Mouse (Mus musculus): ENCODE measurements around the gene Tesc. TPM values are rescaled to one million over a fixed set of nuclear protein-coding genes. Genes with fewer than 3 reads are reported as not detected.

Gene Tesc
- polyA plus RNA-seq, 1 experiment, result not detected

DNA sequence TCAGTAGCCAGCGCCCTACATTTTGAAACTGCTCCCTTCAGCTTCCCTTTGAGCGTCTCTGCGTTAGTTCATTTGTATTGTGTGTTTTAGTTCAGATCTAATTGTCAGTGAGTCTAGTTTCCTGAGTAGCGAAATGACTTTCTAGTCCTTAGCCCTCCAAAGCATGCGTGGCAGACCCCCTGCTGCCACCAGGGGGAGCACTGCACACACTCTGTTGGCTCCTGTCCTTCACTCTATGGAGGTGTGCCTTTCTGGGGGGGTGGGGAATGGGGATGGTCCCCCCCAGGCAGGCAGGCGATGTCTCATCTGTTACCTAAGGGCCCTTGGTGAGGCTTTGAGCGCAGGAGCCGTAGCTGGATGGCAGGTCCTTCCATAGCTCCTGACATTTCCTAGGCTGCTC, 22.9 kb upstream of the Tesc start:
- 50% methylated on average over 8 of the region's 8 CpGs for WGBS
- Histone ChIP-seq H3K27ac (ENCODE audit: insufficient read depth, low read depth, low read length) (no peak overlapping the region), H3K4me1 (ENCODE audit: control insufficient read depth, insufficient read depth, low read length) (peaks cover 45% of the 10 kb centered on the region), H3K4me3 (ENCODE audit: insufficient read depth, low read depth, low read length) (no peak overlapping the region)
- TF ChIP-seq CTCF (IDR thresholded peaks at IDR 0.05; ENCODE audit: insufficient read depth, low read depth, low read length) (peak; percentile 77; the same call in 1 of the 2 replicates), POLR2A (IDR thresholded peaks at IDR 0.05; ENCODE audit: insufficient read depth, low read depth, low read length) (no peak)

DNA sequence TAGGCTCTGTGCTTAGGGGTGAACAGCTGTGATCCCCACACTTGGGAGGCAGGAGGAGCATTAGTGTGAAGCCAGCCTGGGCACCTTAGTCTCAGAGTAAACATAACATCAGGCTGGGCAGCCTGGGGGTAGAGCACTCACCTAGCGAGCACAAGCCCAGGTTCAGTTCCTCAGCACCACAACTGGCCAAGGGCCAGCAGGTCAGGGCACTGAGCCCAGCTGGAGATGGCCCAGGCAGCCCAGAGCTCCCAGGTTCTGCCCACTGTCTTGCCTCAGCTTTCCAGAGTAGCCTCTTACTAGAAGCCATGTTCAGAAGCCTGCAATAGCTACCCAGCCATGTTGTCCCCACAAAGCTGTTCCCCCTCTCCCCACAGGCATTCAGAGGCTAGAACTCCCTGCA, 21.8 kb upstream of the Tesc start:
- Histone ChIP-seq H3K27ac (ENCODE audit: insufficient read depth, low read depth, low read length) (no peak overlapping the region), H3K4me1 (ENCODE audit: control insufficient read depth, insufficient read depth, low read length) (peaks cover 43% of the 10 kb centered on the region), H3K4me3 (ENCODE audit: insufficient read depth, low read depth, low read length) (no peak overlapping the region)
- 71% methylated on average over 1 of the region's 1 CpGs for WGBS
- TF ChIP-seq CTCF (IDR thresholded peaks at IDR 0.05; ENCODE audit: insufficient read depth, low read depth, low read length), result no peak
- no peak for TF ChIP-seq POLR2A (IDR thresholded peaks at IDR 0.05; ENCODE audit: insufficient read depth, low read depth, low read length)

DNA sequence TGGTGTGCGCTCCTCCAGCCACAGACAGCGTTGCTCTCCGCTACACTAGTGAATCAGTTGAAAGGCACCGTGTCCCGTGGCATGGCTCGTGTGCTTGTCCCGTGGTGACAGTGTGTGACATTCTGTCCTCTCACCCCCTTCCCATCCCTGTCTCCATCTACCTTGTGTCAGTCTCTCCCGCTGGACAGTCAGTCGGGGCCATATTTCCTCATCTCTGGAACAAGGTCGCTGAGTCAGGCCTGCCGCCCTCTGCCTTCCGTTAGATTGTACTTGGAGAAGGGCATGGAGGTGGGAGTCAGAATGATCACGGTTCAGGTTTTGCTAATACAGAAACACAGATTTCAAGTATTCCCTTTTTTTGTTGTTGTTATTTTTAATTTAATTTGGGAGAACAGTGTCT, 19.2 kb upstream of the Tesc start:
- Histone ChIP-seq H3K27ac (ENCODE audit: insufficient read depth, low read depth, low read length) (no peak overlapping the region), H3K4me1 (ENCODE audit: control insufficient read depth, insufficient read depth, low read length) (peaks cover 39% of the 10 kb centered on the region), H3K4me3 (ENCODE audit: insufficient read depth, low read depth, low read length) (no peak overlapping the region)
- WGBS, result 87% methylated on average over 13 of the region's 13 CpGs
- TF ChIP-seq CTCF (IDR thresholded peaks at IDR 0.05; ENCODE audit: insufficient read depth, low read depth, low read length) (no peak), POLR2A (IDR thresholded peaks at IDR 0.05; ENCODE audit: insufficient read depth, low read depth, low read length) (no peak)

DNA sequence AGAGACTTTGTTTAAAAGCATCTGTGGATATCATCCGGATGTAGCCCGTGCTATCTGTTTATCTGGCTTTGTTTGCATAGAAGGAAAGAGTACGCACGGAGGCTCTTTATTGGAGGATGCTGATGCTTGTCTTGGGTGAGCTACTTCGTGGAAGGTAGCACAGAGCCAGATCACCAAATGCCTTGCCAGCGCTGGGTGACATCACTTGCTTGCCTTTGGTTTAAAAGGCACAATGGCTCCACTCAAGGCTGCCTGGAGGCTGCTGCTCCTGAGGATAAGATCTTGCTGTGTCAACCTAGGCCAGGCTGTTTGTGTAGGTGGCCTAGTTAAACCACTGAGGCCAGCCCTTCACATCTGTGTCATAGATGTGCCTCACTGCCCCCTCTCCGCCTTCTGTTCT, 16.7 kb upstream of the Tesc start:
- 79% methylated on average over 7 of the region's 7 CpGs for WGBS
- TF ChIP-seq POLR2A (IDR thresholded peaks at IDR 0.05; ENCODE audit: insufficient read depth, low read depth, low read length) (no peak), CTCF (IDR thresholded peaks at IDR 0.05; ENCODE audit: insufficient read depth, low read depth, low read length) (no peak)
- Histone ChIP-seq H3K4me1 (ENCODE audit: control insufficient read depth, insufficient read depth, low read length) (peaks cover 22% of the 10 kb centered on the region), H3K4me3 (ENCODE audit: insufficient read depth, low read depth, low read length) (no peak overlapping the region), H3K27ac (ENCODE audit: insufficient read depth, low read depth, low read length) (no peak overlapping the region)

DNA sequence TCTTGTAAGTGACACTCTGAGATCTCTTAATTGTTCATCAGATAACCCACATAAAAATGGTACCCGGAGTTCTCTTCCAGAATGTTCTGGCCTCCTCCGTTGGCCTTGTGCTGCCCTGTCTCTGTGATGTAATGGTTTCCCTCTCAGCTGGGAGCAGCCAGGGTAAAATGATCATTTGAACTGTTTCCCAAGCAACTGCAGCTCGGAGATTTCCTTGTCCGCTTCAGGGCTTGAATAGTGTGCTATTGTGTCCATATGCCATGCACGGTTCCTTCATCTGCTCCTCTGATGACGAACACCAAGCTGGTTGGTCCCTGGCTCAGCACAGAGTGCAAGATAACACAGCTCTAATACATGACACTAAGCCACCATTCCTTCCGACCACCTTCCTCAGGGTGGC, 15.7 kb upstream of the Tesc start:
- no peak for TF ChIP-seq POLR2A (IDR thresholded peaks at IDR 0.05; ENCODE audit: insufficient read depth, low read depth, low read length)
- TF ChIP-seq CTCF (IDR thresholded peaks at IDR 0.05; ENCODE audit: insufficient read depth, low read depth, low read length), result no peak
- 46% methylated on average over 7 of the region's 7 CpGs for WGBS
- no peak overlapping the region for H3K27ac ChIP-seq (ENCODE audit: insufficient read depth, low read depth, low read length)
- no peak overlapping the region for H3K4me3 ChIP-seq (ENCODE audit: insufficient read depth, low read depth, low read length)
- peaks cover 14% of the 10 kb centered on the region for H3K4me1 ChIP-seq (ENCODE audit: control insufficient read depth, insufficient read depth, low read length)

DNA sequence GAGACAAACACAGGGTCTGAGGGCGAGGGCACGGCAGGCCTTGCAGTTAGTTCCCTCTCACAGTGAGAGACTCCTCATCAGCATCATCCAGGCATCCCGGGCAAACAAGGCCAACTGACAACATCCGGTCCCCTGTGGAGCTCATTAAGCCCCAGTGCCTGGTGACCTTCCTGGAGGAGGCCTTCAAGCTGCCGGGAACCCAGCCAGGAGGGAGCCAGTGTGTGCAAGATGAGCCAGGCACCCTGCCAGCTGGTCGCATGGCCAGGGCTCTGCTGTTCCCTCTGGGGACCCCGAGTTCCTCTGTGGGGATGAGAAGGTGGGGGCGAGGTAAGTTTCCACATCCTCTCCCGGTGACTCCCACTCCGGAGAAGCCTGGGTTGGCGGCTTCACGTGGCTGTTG, 12.5 kb upstream of the Tesc start:
- 33% methylated on average over 12 of the region's 12 CpGs for WGBS
- no peak overlapping the region for H3K27ac ChIP-seq (ENCODE audit: insufficient read depth, low read depth, low read length)
- H3K4me1 ChIP-seq (ENCODE audit: control insufficient read depth, insufficient read depth, low read length), result peaks cover 14% of the 10 kb centered on the region; the same call in 1 of the 2 replicates
- TF ChIP-seq POLR2A (IDR thresholded peaks at IDR 0.05; ENCODE audit: insufficient read depth, low read depth, low read length), result no peak
- no peak for TF ChIP-seq CTCF (IDR thresholded peaks at IDR 0.05; ENCODE audit: insufficient read depth, low read depth, low read length)
- H3K4me3 ChIP-seq (ENCODE audit: insufficient read depth, low read depth, low read length), result no peak overlapping the region

DNA sequence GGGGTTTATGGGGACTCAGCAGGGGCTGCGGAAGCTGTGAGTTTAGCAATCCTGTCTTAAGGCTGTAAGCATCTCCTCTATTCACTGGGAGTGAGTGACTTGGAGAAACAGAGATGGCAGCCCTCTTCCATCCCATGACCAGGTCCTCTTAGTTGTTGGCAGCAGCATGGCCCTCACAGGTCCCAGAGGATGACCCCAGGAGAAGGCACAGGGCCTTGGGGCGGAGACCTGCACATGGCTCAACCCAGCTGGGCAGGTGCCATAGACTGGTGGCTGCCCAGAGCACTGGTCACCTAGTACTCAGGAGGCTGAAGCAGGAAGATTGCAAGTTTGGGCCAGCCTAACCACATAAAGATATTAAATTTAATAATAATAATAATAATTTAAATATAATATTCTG, 11.9 kb upstream of the Tesc start:
- no peak for TF ChIP-seq CTCF (IDR thresholded peaks at IDR 0.05; ENCODE audit: insufficient read depth, low read depth, low read length)
- TF ChIP-seq POLR2A (IDR thresholded peaks at IDR 0.05; ENCODE audit: insufficient read depth, low read depth, low read length), result no peak
- peaks cover 14% of the 10 kb centered on the region; the same call in 1 of the 2 replicates for H3K4me1 ChIP-seq (ENCODE audit: control insufficient read depth, insufficient read depth, low read length)
- 88% methylated on average over 2 of the region's 2 CpGs for WGBS
- no peak overlapping the region for H3K4me3 ChIP-seq (ENCODE audit: insufficient read depth, low read depth, low read length)
- no peak overlapping the region for H3K27ac ChIP-seq (ENCODE audit: insufficient read depth, low read depth, low read length)

DNA sequence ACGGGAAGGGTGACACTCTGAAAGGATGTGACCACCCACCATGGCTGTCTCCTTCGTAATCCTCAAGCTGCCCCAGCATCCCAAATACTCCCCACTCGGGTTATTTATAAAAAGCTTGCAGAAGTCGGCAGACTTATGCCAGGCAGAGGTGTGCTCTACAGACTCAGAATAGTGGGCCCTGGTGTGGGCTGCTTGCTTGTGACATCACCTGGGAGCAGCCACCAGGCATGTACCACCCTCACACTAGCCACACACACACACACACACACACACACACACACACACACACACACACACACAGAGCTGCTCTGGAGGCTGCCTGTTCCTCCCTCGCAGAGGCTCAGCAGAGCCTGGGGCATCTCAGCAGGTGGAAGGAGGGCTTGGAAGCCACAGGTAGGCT, 10.0 kb upstream of the Tesc start:
- TF ChIP-seq POLR2A (IDR thresholded peaks at IDR 0.05; ENCODE audit: insufficient read depth, low read depth, low read length), result no peak
- no peak for TF ChIP-seq CTCF (IDR thresholded peaks at IDR 0.05; ENCODE audit: insufficient read depth, low read depth, low read length)
- WGBS, result 46% methylated on average over 5 of the region's 5 CpGs

DNA sequence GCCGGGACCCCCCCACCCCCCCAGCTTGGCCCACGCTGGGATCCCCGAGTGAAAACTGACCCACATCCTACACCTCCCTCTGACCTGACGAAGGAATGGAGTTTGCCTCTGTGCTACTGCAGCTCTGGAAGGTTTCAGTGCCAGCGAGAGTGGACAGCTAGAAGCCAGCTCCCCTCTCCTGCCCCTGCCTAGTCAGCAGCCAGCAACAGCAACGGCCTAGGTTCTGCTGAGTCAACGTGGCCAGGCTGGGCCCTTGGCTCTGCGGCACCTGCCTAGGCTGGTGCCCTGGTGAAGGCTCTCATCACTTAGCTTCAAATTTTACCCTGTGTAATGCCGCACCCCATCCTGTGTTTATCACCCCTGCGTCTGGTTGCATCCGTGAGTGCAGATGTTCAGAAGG, 7.6 kb upstream of the Tesc start:
- H3K4me3 ChIP-seq (ENCODE audit: insufficient read depth, low read depth, low read length), result no peak overlapping the region
- TF ChIP-seq CTCF (IDR thresholded peaks at IDR 0.05; ENCODE audit: insufficient read depth, low read depth, low read length), result no peak
- 83% methylated on average over 11 of the region's 11 CpGs for WGBS

More for the DNA sequence above, 10.0 kb upstream of the Tesc start:
- Histone ChIP-seq H3K27ac (ENCODE audit: insufficient read depth, low read depth, low read length) (no peak overlapping the region), H3K4me3 (ENCODE audit: insufficient read depth, low read depth, low read length) (no peak overlapping the region), H3K4me1 (ENCODE audit: control insufficient read depth, insufficient read depth, low read length) (peaks cover 11% of the 10 kb centered on the region; the same call in 1 of the 2 replicates)

DNA sequence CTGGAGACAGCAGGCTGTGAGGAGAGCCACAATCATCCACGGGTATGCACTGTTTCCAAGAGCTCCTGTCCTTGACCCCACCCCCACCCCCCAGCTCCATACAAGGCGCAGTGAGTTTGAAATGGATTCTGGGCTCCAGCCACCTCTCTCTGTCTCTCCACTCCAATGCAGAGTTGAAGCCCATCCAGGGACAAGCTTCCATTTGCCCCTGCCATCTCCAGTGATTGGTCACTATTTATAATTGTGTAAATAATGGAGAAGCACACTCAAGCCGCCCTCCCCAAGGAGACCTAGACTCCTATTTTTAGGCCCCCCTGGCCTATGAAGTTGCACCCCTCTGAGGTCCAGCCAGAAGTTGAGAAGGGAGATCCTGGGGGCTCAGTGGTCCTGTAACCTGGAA, 4.5 kb upstream of the Tesc start:
- Histone ChIP-seq H3K27ac (ENCODE audit: insufficient read depth, low read depth, low read length) (no peak overlapping the region), H3K4me1 (ENCODE audit: control insufficient read depth, insufficient read depth, low read length) (peaks cover 17% of the 10 kb centered on the region), H3K4me3 (ENCODE audit: insufficient read depth, low read depth, low read length) (no peak overlapping the region)
- 77% methylated on average over 3 of the region's 3 CpGs for WGBS
- TF ChIP-seq CTCF (IDR thresholded peaks at IDR 0.05; ENCODE audit: insufficient read depth, low read depth, low read length) (no peak), POLR2A (IDR thresholded peaks at IDR 0.05; ENCODE audit: insufficient read depth, low read depth, low read length) (no peak)

More for the DNA sequence above, 7.6 kb upstream of the Tesc start:
- H3K4me1 ChIP-seq (ENCODE audit: control insufficient read depth, insufficient read depth, low read length), result peaks cover 9% of the 10 kb centered on the region; the same call in 1 of the 2 replicates
- H3K27ac ChIP-seq (ENCODE audit: insufficient read depth, low read depth, low read length), result no peak overlapping the region

Data from olfactory bulb, adult 2 months (tissue).